Mouse (Mus musculus): ENCODE data around the gene Olfr467. TPM values are rescaled to one million over a fixed set of nuclear protein-coding genes. Genes with fewer than 3 reads are reported as not detected.

The Olfr467 gene
- total RNA-seq (2023), result not detected

GRCm38 (mm10) chr7:107811963-107812362, at the start of gene Olfr467:
Gene Olfr467, plus strand, starts transcription at chr7:107812263.

GRCm38 (mm10) chr7:107801108-107801507, 11.0 kb upstream of the Olfr467 start, which contains the start of gene Ovch2:
Gene Ovch2, minus strand, starts transcription at chr7:107801208.

GRCm38 (mm10) chr7:107825441-107825840, 13.4 kb downstream of the Olfr467 start, which contains the start of gene Olfr469:
Gene Olfr469, minus strand, starts transcription at chr7:107825541.

GRCm38 (mm10) chr7:107847390-107847789, 35.3 kb downstream of the Olfr467 start, which contains the start of gene Olfr470:
Gene Olfr470, minus strand, starts transcription at chr7:107847490.

Other genes with a start within 250 kb of the Olfr467 start
- not detected for gene Olfml1, start 244.8 kb upstream of the Olfr467 start, total RNA-seq (2023)
- gene Ppfibp2, start 217.1 kb upstream of the Olfr467 start, total RNA-seq (2023), result 10 to 100 TPM; 12.4 to 15.7 TPM
- gene 5330417H12Rik, start 187.1 kb upstream of the Olfr467 start, total RNA-seq (2023), result not detected
- not detected for gene Cyb5r2, start 54.2 kb upstream of the Olfr467 start, total RNA-seq (2023)
- not detected for gene Ovch2, start 11.1 kb upstream of the Olfr467 start, total RNA-seq (2023)
- gene Olfr469, start 13.3 kb downstream of the Olfr467 start, total RNA-seq (2023), result not detected
- not detected for gene Olfr470, start 35.2 kb downstream of the Olfr467 start, total RNA-seq (2023)
- not detected for gene Olfr472, start 85.6 kb downstream of the Olfr467 start, total RNA-seq (2023)
- not detected for gene Olfr473, start 118.2 kb downstream of the Olfr467 start, total RNA-seq (2023)
- not detected for gene Olfr474, start 142.4 kb downstream of the Olfr467 start, total RNA-seq (2023)
- gene Olfr476, start 152.5 kb downstream of the Olfr467 start, total RNA-seq (2023), result not detected
- not detected for gene Olfr477, start 174.4 kb downstream of the Olfr467 start, total RNA-seq (2023)
- gene Olfr478, start 221.7 kb downstream of the Olfr467 start, total RNA-seq (2023), result not detected
- gene Olfr479, start 238.4 kb downstream of the Olfr467 start, total RNA-seq (2023), result not detected

Data from neutrophil, adult 83 days (primary cell).